Comparison of ENCODE assay signal across 15 mouse cellular contexts in genomic region chr4:87210533-87210932, GRCm38 (mm10). TPM values are rescaled to one million over a fixed set of nuclear protein-coding genes. Genes with fewer than 3 reads are reported as not detected.
DNase-seq lines count a peak whose midpoint lies in the region; ATAC-seq and TF ChIP-seq lines count a peak whose summit lies in the region.
"Had no signal": no experiment of that assay in that cellular context is flagged by ENCODE, and none has a peak within 500 bp of the region (broad histone marks: within the 10 kb centered on the region; RNA-seq: fewer than 3 reads in every experiment).

No protein-coding gene starts in this region.

- no peaks in the 10 kb centered on the region for H3K36me3 ChIP-seq in heart, embryonic 14.5 days (ENCODE audit: control insufficient read depth, insufficient read depth, low read length)
- no peaks in the 10 kb centered on the region for H3K36me3 ChIP-seq in midbrain, embryonic 13.5 days
- no peaks in the 10 kb centered on the region for H3K36me3 ChIP-seq in midbrain, embryonic 10.5 days
- H3K36me3 ChIP-seq: kidney, embryonic 15.5 days; limb, embryonic 12.5 days; liver, embryonic 15.5 days had no signal

- WGBS in heart, embryonic 14.5 days, result 52% methylated on average over 3 of the region's 3 CpGs
- WGBS in midbrain, embryonic 13.5 days, result 54% methylated on average over 3 of the region's 3 CpGs
- WGBS in midbrain, embryonic 10.5 days, result 86% methylated on average over 3 of the region's 3 CpGs

- H3K4me2 ChIP-seq in heart, embryonic 14.5 days (ENCODE audit: low read length), result peak overlapping the region; percentile 44
- H3K4me2 ChIP-seq in midbrain, embryonic 13.5 days (replicated peaks), result no peak overlapping the region
- H3K4me2 ChIP-seq: kidney, embryonic 15.5 days; limb, embryonic 12.5 days; liver, embryonic 15.5 days had no signal

- H3K4me1 ChIP-seq in heart, embryonic 14.5 days (ENCODE audit: control insufficient read depth in 2 of 2, insufficient read depth in 2 of 2, low read length in 2 of 2), result peaks cover 8 to 22% of the 10 kb centered on the region in 2 experiments
- peaks cover 16% of the 10 kb centered on the region for H3K4me1 ChIP-seq in midbrain, embryonic 13.5 days (replicated peaks)
- no peaks in the 10 kb centered on the region for H3K4me1 ChIP-seq in midbrain, embryonic 10.5 days
- H3K4me1 ChIP-seq: kidney, embryonic 15.5 days; limb, embryonic 12.5 days; liver, embryonic 15.5 days had no signal

- H3K27ac ChIP-seq in heart, embryonic 14.5 days (replicated peaks in 1 of 2; ENCODE audit: control insufficient read depth in 1 of 2, insufficient read depth in 1 of 2, low read depth in 2 of 2, low read length in 2 of 2), result peak overlapping the region; percentile 83 to 88; a peak in 3 of 4 replicates
- H3K27ac ChIP-seq in midbrain, embryonic 13.5 days, result peak overlapping the region; percentile 60; the same call in 1 of the 2 replicates
- no peak overlapping the region for H3K27ac ChIP-seq in midbrain, embryonic 10.5 days (replicated peaks)
- peak overlapping the region; percentile 95 for H3K27ac ChIP-seq in layer of hippocampus, adult 2 months
- H3K27ac ChIP-seq: kidney, embryonic 15.5 days; limb, embryonic 12.5 days; liver, embryonic 15.5 days had no signal

- no peak for TF ChIP-seq CTCF in layer of hippocampus, adult 2 months (conservative IDR thresholded peaks at IDR 0.05)

- H3K4me3 ChIP-seq in heart, embryonic 14.5 days (ENCODE audit: control insufficient read depth in 1 of 2, insufficient read depth in 1 of 2, low read depth in 1 of 2, low read length in 2 of 2), result no peak overlapping the region
- no peak overlapping the region for H3K4me3 ChIP-seq in midbrain, embryonic 13.5 days (replicated peaks)
- no peak overlapping the region for H3K4me3 ChIP-seq in midbrain, embryonic 10.5 days
- no peak overlapping the region for H3K4me3 ChIP-seq in layer of hippocampus, adult 2 months
- H3K4me3 ChIP-seq: kidney, embryonic 15.5 days; limb, embryonic 12.5 days; liver, embryonic 15.5 days had no signal

- H3K9ac ChIP-seq in heart, embryonic 14.5 days (ENCODE audit: low read length), result no peak overlapping the region
- no peak overlapping the region for H3K9ac ChIP-seq in midbrain, embryonic 13.5 days (replicated peaks)
- H3K9ac ChIP-seq: kidney, embryonic 15.5 days; limb, embryonic 12.5 days; liver, embryonic 15.5 days had no signal

- H3K27me3 ChIP-seq in heart, embryonic 14.5 days (ENCODE audit: control insufficient read depth, insufficient read depth, low read length), result no peaks in the 10 kb centered on the region
- H3K27me3 ChIP-seq in midbrain, embryonic 13.5 days, result no peaks in the 10 kb centered on the region
- no peaks in the 10 kb centered on the region for H3K27me3 ChIP-seq in midbrain, embryonic 10.5 days (ENCODE audit: low read depth, poor library complexity, severe bottlenecking)
- H3K27me3 ChIP-seq: kidney, embryonic 15.5 days; limb, embryonic 12.5 days; liver, embryonic 15.5 days had no signal

- no peaks in the 10 kb centered on the region for H3K9me3 ChIP-seq in heart, embryonic 14.5 days (ENCODE audit: control insufficient read depth, low read length)
- H3K9me3 ChIP-seq in midbrain, embryonic 13.5 days, result no peaks in the 10 kb centered on the region
- H3K9me3 ChIP-seq in midbrain, embryonic 10.5 days (replicated peaks), result no peaks in the 10 kb centered on the region
- H3K9me3 ChIP-seq: kidney, embryonic 15.5 days; limb, embryonic 12.5 days; liver, embryonic 15.5 days had no signal

- ATAC-seq in heart, embryonic 14.5 days (ENCODE audit: insufficient number of reproducible peaks, insufficient read depth, low FRiP score, low read depth), result no peak
- ATAC-seq in midbrain, embryonic 13.5 days, result no peak; the same call in 1 of the 2 replicates
- ATAC-seq: CD4-positive, CD25-positive, alpha-beta regulatory T cell, adult 4 months had no signal

- DNase-seq in heart, adult 18-20 months, result no peak
- no peak for DNase-seq in midbrain, embryonic 10.5 days (ENCODE audit: low spot score)
- peak; percentile 50 to 87 for DNase-seq in layer of hippocampus, adult 2 months (ENCODE audit: low spot score in 2 of 2)
- no peak for DNase-seq in kidney, postnatal 10 days
- DNase-seq in frontal cortex, postnatal 25 days (ENCODE audit: low spot score in 2 of 2), result no peak
- DNase-seq: adrenal gland, postnatal 14 days; cerebellum, postnatal 36 days; gastrocnemius, postnatal 10 days had no signal

RNA-seq across cellular contexts. Expression of gene Slc24a2, which starts 19.7 kb away (rescaled TPM):
- polyA plus RNA-seq in heart, embryonic 14.5 days (2014; fragmentation: Nextera tagmentation; extraction: Ambion mirVana), result 6.7 and 7.4 TPM in 2 replicates
- total RNA-seq in heart, adult 18-20 months (2021), result 1 to 10 TPM; 2.0 to 2.2 TPM
- 1.9 and 2.3 TPM in 2 replicates for polyA plus RNA-seq in midbrain, embryonic 13.5 days (2015; fragmentation: Nextera tagmentation; extraction: Ambion mirVana)
- 0.92 and 1.1 TPM in 2 replicates for polyA plus RNA-seq in midbrain, embryonic 10.5 days (2016; fragmentation: Nextera tagmentation; extraction: Ambion mirVana)
- 100 to 1,000 TPM; 393 to 398 TPM for total RNA-seq in layer of hippocampus, adult 2 months (2021)
- total RNA-seq: monocyte, adult 5-6 weeks had no signal
- polyA plus RNA-seq: CD4-positive, CD25-positive, alpha-beta regulatory T cell, adult 4 months; liver, embryonic 15.5 days had no signal

Comparison
In these comparisons a context has a peak if more than half of its experiments do, and no peak if none do; other contexts are left out.
1. DNase-seq: peak in layer of hippocampus, adult 2 months (2 of 2); none in heart, adult 18-20 months (0 of 2), midbrain, embryonic 10.5 days (single experiment), kidney, postnatal 10 days (single experiment) and frontal cortex, postnatal 25 days (0 of 2).